Comparison of ENCODE assay signal across 15 mouse cellular contexts in genomic region chr3:15242388-15242787, GRCm38 (mm10).
"Had no signal": no experiment of that assay in that cellular context is flagged by ENCODE, and none has a peak within 500 bp of the region (broad histone marks: within the 10 kb centered on the region; RNA-seq: fewer than 3 reads in every experiment).

No protein-coding gene starts in this region.

- H3K36me3 ChIP-seq: limb, embryonic 12.5 days; lung, embryonic 15.5 days; midbrain, embryonic 10.5 days; neural tube, embryonic 12.5 days had no signal

- DNase-seq: kidney, adult 2 months; kidney, postnatal 25 days; layer of hippocampus, adult 9-11 months; lung, postnatal 14 days; midbrain, embryonic 14.5 days; retina, postnatal 1 day; right cerebral cortex, postnatal 14 days; thymus, postnatal 36 days had no signal

- H3K9ac ChIP-seq: limb, embryonic 12.5 days; lung, embryonic 15.5 days; neural tube, embryonic 12.5 days had no signal

- H3K4me2 ChIP-seq: limb, embryonic 12.5 days; lung, embryonic 15.5 days; neural tube, embryonic 12.5 days had no signal

- ATAC-seq: intestine, embryonic 16.5 days had no signal

- H3K9me3 ChIP-seq: limb, embryonic 12.5 days; lung, embryonic 15.5 days; midbrain, embryonic 10.5 days; neural tube, embryonic 12.5 days had no signal

- H3K27me3 ChIP-seq: limb, embryonic 12.5 days; lung, embryonic 15.5 days; neural tube, embryonic 12.5 days had no signal

- H3K27ac ChIP-seq: limb, embryonic 12.5 days; lung, embryonic 15.5 days; macrophage; midbrain, embryonic 10.5 days; neural tube, embryonic 12.5 days had no signal

- H3K4me3 ChIP-seq: limb, embryonic 12.5 days; lung, embryonic 15.5 days; midbrain, embryonic 10.5 days; myocyte; neural tube, embryonic 12.5 days had no signal

- H3K4me1 ChIP-seq: limb, embryonic 12.5 days; lung, embryonic 15.5 days; midbrain, embryonic 10.5 days; neural tube, embryonic 12.5 days had no signal
